Mouse (Mus musculus) hindbrain, embryonic 16.5 days (tissue): Measurements from ENCODE around the gene Ptk6. TPM values are rescaled to one million over a fixed set of nuclear protein-coding genes. Genes with fewer than 3 reads are reported as not detected.

Source experiments
- ATAC-seq: fragments of 200-750 bp; cut with Nextera tagmentation; 2 replicates; pipeline ENCODE4 v1.8.0; 2017; ENCODE audit warnings: moderate TSS enrichment, moderate library complexity
- H3K27ac ChIP-seq: fragments of 300-500 bp; sonication (generic); 2 replicates; pipeline ENCODE4 v1.5.1; 2014; ENCODE audit warnings: low read depth, mild to moderate bottlenecking, control low read depth, low read length, moderate library complexity
- H3K27me3 ChIP-seq: fragments of 300-500 bp; sonication (generic); replicated peaks from 2 replicates; pipeline ENCODE4 v1.6.1; 2014; ENCODE audit warnings: low read length; ENCODE audit not compliant: control insufficient read depth, insufficient read depth
- H3K36me3 ChIP-seq: fragments of 300-500 bp; sonication (generic); 2 replicates; pipeline ENCODE4 v1.6.1; 2014; ENCODE audit warnings: mild to moderate bottlenecking, low read length, moderate library complexity, mixed read lengths; ENCODE audit not compliant: control insufficient read depth, insufficient read depth
- H3K4me1 ChIP-seq: fragments of 300-500 bp; sonication (generic); 2 replicates; pipeline ENCODE4 v1.6.1; 2014; ENCODE audit warnings: low read depth, low read length; ENCODE audit not compliant: control insufficient read depth, insufficient read depth
- H3K4me2 ChIP-seq: fragments of 300-500 bp; sonication (generic); 2 replicates; pipeline ENCODE4 v1.6.1; 2014; ENCODE audit warnings: mild to moderate bottlenecking, low read length, control low read depth, moderate library complexity
- H3K4me3 ChIP-seq: fragments of 300-500 bp; sonication (generic); 2 replicates; pipeline ENCODE4 v1.5.1; 2014; ENCODE audit warnings: mild to moderate bottlenecking, low read length, control low read depth, moderate library complexity
- H3K9ac ChIP-seq: fragments of 300-500 bp; sonication (generic); 2 replicates; pipeline ENCODE4 v1.6.1; 2014; ENCODE audit warnings: low read depth, mild to moderate bottlenecking, control low read depth, low read length, moderate library complexity
- H3K9me3 ChIP-seq: fragments of 300-500 bp; sonication (generic); 2 replicates; pipeline ENCODE4 v1.6.1; 2014; ENCODE audit warnings: mild to moderate bottlenecking, low read length, moderate library complexity; ENCODE audit not compliant: control insufficient read depth
- WGBS: fragments of 180-500 bp; shearing (Covaris S2); extraction: QIAGEN DNeasy Blood & Tissue Kit; methylation state at CpG from one replicate; pipeline ENCODE4 v1.1.7; 2014; 5-methylcytosine and 5-hydroxymethylcytosine counted together
- polyA plus RNA-seq: library from polyadenylated mRNA; unstranded; fragments of >200 nt; fragmentation: Nextera tagmentation; extraction: Ambion mirVana; gene quantifications from 2 replicates; pipeline ENCODE4 v1.2.1, GENCODE M21; 2015

Ptk6 gene
- polyA plus RNA-seq, 1 experiment from 2014 or later: not detected

DNA sequence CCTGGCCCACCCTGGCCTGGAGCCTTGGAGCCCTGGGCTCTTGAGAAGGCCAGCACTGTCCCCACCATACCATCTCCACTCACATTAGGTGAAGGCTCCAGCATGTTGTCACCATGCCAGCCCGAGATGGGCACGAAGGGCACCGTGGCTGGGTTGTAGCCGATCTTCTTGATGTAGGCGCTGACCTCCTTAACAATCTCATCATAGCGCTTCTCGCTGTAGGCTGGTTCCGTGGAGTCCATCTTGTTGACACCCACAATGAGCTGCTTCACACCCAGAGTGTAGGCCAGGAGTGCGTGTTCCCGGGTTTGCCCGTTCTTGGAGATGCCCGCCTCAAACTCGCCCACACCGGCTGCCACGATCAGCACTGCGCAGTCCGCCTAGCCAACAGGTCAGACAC lies 49.9 kb downstream of the Ptk6 start:
- H3K27me3 ChIP-seq: no peaks in the 10 kb centered on the region
- H3K9me3 ChIP-seq: no peaks in the 10 kb centered on the region
- no peak overlapping the region for H3K27ac ChIP-seq
- peaks cover 13% of the 10 kb centered on the region; the same call in 1 of the 2 replicates for H3K36me3 ChIP-seq
- no peak for ATAC-seq
- no peak overlapping the region for H3K4me3 ChIP-seq
- no peak overlapping the region for H3K4me2 ChIP-seq
- H3K4me1 ChIP-seq: peaks cover 22% of the 10 kb centered on the region
- 96% methylated on average over 17 of the region's 17 CpGs for WGBS
- no peak overlapping the region for H3K9ac ChIP-seq

GRCm38 (mm10) chr2:181150281-181150680 lies 52.3 kb downstream of the Ptk6 start:
- Histone ChIP-seq H3K27me3 (no peaks in the 10 kb centered on the region), H3K4me3 (no peak overlapping the region), H3K27ac (no peak overlapping the region), H3K36me3 (peaks cover 16% of the 10 kb centered on the region; the same call in 1 of the 2 replicates), H3K9ac (no peak overlapping the region), H3K4me2 (no peak overlapping the region), H3K9me3 (no peaks in the 10 kb centered on the region), H3K4me1 (peaks cover 17% of the 10 kb centered on the region)
- no peak for ATAC-seq
- WGBS: 74% methylated on average over 6 of the region's 6 CpGs

- ATAC-seq: no peak
- Histone ChIP-seq H3K9me3 (no peaks in the 10 kb centered on the region), H3K27me3 (no peaks in the 10 kb centered on the region), H3K4me2 (peak overlapping the region; percentile 70), H3K36me3 (peaks cover 16% of the 10 kb centered on the region; the same call in 1 of the 2 replicates), H3K4me1 (peaks cover 8% of the 10 kb centered on the region; the same call in 1 of the 2 replicates), H3K9ac (no peak overlapping the region; the same call in 1 of the 2 replicates), H3K27ac (no peak overlapping the region), H3K4me3 (peak overlapping the region; percentile 39)
- 17% methylated on average over 29 of the region's 31 CpGs for WGBS
Measured at GRCm38 (mm10) chr2:181148318-181148955, 54.2 kb downstream of the Ptk6 start.

DNA sequence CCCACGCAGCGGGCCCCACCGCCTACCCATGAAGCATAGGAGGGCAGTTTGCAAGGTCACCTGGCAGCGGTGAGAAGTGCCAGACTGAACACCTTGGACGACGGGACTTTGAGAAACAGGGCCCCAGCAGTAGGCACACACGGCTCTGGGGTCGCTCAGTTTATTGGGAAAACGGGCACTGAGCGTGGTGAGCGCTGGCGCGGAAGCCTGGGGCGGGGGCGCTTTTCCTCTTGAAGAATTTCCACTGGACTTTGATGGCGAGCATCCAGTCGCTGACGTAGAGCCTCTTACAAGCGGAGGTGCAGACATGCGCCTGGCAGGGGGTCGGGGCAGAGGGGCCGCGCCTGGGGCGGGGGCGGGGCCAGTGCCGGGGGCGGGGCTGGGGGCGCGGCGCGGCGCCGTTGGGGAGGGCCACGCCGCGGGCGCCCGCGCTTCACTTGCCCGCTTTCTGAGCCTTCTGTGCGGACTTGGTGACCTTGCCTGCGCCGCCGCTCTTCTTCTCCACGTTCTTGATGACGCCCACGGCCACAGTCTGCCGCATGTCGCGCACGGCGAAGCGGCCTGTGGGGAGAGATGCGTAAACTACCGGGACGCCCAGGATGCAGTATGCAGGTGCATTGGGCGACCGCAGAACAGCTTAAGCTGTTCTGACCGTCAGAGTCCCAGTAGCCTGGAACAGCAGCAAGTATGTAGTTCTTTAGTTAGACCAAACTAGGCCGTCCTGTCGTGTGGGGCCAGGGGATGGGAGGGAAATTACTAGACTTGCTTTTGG lies 54.9 kb downstream of the Ptk6 start:
- no peaks in the 10 kb centered on the region for H3K9me3 ChIP-seq
- no peak overlapping the region for H3K27ac ChIP-seq
- 4% methylated on average over 44 of the region's 61 CpGs for WGBS
- H3K36me3 ChIP-seq: peaks cover 11% of the 10 kb centered on the region; the same call in 1 of the 2 replicates
- H3K9ac ChIP-seq: peak overlapping the region; percentile 52
- H3K4me1 ChIP-seq: peaks cover 8% of the 10 kb centered on the region; the same call in 1 of the 2 replicates
- ATAC-seq: no peak
- H3K4me3 ChIP-seq: peak overlapping the region; percentile 39
- peak overlapping the region; percentile 70 for H3K4me2 ChIP-seq
- H3K27me3 ChIP-seq: no peaks in the 10 kb centered on the region

DNA sequence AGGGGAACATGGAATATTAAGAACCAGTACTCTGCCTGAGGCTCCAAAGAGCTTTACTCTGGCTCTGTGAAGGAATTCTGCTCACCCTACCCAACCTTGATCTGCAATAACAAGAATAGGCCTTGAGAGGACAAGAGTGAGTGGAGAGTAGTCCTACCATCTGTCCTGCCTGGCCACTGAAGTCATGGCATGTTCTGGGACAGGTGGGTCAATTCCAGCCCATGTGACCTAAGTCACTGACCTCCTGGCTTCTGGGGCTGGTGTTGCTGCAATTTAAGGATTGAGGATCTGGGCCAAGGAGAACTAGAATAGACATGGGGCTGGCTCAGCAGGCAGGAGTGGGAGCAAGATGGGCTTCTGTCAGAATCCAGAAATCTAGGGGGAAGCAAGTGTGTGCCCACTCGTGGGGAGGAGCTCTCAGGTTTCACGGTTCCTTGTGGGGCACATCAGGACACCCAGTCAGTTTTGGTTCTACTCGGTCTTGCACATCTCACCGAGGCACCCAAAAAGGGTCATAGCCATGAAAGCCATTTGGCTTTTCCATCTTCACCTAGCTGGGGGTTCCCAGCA lies 55.5 kb downstream of the Ptk6 start:
- peak overlapping the region; percentile 70 for H3K4me2 ChIP-seq
- H3K4me3 ChIP-seq: no peak overlapping the region
- ATAC-seq: no peak
- no peaks in the 10 kb centered on the region for H3K9me3 ChIP-seq
- peaks cover 8% of the 10 kb centered on the region; the same call in 1 of the 2 replicates for H3K4me1 ChIP-seq
- H3K27ac ChIP-seq: no peak overlapping the region
- no peak overlapping the region for H3K9ac ChIP-seq
- peaks cover 8% of the 10 kb centered on the region; the same call in 1 of the 2 replicates for H3K36me3 ChIP-seq
- H3K27me3 ChIP-seq: no peaks in the 10 kb centered on the region
- 46% methylated on average over 4 of the region's 4 CpGs for WGBS

DNA sequence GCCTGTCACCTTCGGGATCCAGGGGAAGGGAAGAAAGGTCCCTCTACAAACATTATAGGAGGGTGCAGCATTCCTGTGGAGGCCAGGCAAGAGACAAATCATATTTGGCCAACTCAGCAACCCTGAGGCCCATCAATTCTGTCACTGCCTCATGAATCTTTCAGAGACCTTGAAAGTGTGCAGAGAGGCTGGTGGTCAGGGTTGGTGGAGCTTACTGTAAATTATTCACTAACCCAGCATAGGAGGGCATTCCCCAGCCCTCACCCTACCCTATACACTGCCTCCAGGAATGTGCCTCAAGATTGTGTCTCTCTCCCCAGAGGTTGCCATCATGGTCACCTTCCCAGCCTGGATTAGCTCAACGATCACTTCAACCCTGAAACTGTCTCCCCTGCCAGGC lies 57.9 kb downstream of the Ptk6 start:
- Histone ChIP-seq H3K9ac (no peak overlapping the region), H3K4me1 (peaks cover 8% of the 10 kb centered on the region; the same call in 1 of the 2 replicates), H3K27ac (no peak overlapping the region), H3K9me3 (no peaks in the 10 kb centered on the region), H3K4me2 (no peak overlapping the region), H3K4me3 (no peak overlapping the region), H3K27me3 (no peaks in the 10 kb centered on the region), H3K36me3 (peaks cover 7% of the 10 kb centered on the region; the same call in 1 of the 2 replicates)
- WGBS: 81% methylated on average over 2 of the region's 2 CpGs
- no peak for ATAC-seq

Other genes with a start within 250 kb of the Ptk6 start
- gene Nkain4, start 248.1 kb downstream of the Ptk6 start, polyA plus RNA-seq: 106 and 107 TPM in 2 replicates
- 121 and 123 TPM in 2 replicates for gene Arfgap1, start 235.6 kb downstream of the Ptk6 start, polyA plus RNA-seq
- 0.04 and 0.27 TPM in 2 replicates for gene Col20a1, start 216.3 kb downstream of the Ptk6 start, polyA plus RNA-seq
- gene Chrna4, start 159.2 kb downstream of the Ptk6 start, polyA plus RNA-seq: 40.4 and 43.8 TPM in 2 replicates
- 41.4 and 47.3 TPM in 2 replicates for gene Kcnq2, start 67.5 kb downstream of the Ptk6 start, polyA plus RNA-seq
- gene Eef1a2, start 45.8 kb downstream of the Ptk6 start, polyA plus RNA-seq: 5.4 and 9.7 TPM in 2 replicates
- gene Ppdpf, start 15.5 kb downstream of the Ptk6 start, polyA plus RNA-seq: 380 and 389 TPM in 2 replicates
- 0.21 and 0.35 TPM in 2 replicates for gene Srms, start 10.4 kb upstream of the Ptk6 start, polyA plus RNA-seq
- 0.26 TPM in 2 replicates for gene Fndc11, start 17.2 kb upstream of the Ptk6 start, polyA plus RNA-seq
- gene Helz2, start 39.2 kb upstream of the Ptk6 start, polyA plus RNA-seq: 0.37 and 0.44 TPM in 2 replicates
- 13.0 and 15.6 TPM in 2 replicates for gene Gmeb2, start 85.2 kb upstream of the Ptk6 start, polyA plus RNA-seq
- gene Stmn3, start 111.7 kb upstream of the Ptk6 start, polyA plus RNA-seq: 1,680 and 1,967 TPM in 2 replicates
- 33.7 and 38.2 TPM in 2 replicates for gene Rtel1, start 117.0 kb upstream of the Ptk6 start, polyA plus RNA-seq
- 75.0 and 83.7 TPM in 2 replicates for gene Zgpat, start 162.1 kb upstream of the Ptk6 start, polyA plus RNA-seq
- 83.5 and 87.2 TPM in 2 replicates for gene Arfrp1, start 162.6 kb upstream of the Ptk6 start, polyA plus RNA-seq
- 46.4 and 56.5 TPM in 2 replicates for gene Lime1, start 177.3 kb upstream of the Ptk6 start, polyA plus RNA-seq